Mouse (Mus musculus) cortical plate, adult 2 months (tissue): ENCODE measurements around the gene Rpl35a. TPM values are rescaled to one million over a fixed set of nuclear protein-coding genes. Genes with fewer than 3 reads are reported as not detected.
"Not testable (repeated sequence)": the region's sequence is repeated elsewhere in the genome, so short reads cannot be mapped to it uniquely, and the experiment has no call there.

ENCODE experiments used
- H3K27ac ChIP-seq: fragments of 200-500 bp; 2 replicates; pipeline ENCODE4 v1.5.1; 2012; ENCODE audit warnings: low read length, control low read depth, inconsistent platforms; ENCODE audit not compliant: insufficient read depth
- H3K4me1 ChIP-seq: fragments of 200-500 bp; 2 replicates; pipeline ENCODE4 v1.6.1; 2011; ENCODE audit warnings: low read length; ENCODE audit not compliant: control insufficient read depth, insufficient read depth
- H3K4me3 ChIP-seq: fragments of 200-500 bp; 2 replicates; pipeline ENCODE4 v1.5.1; 2011; ENCODE audit warnings: mild to moderate bottlenecking, low read length, control low read depth; ENCODE audit not compliant: insufficient read depth
- CTCF ChIP-seq: fragments of 200-500 bp; IDR thresholded peaks from 2 replicates; pipeline ENCODE4 v1.5.1; 2011; ENCODE audit warnings: mild to moderate bottlenecking, control low read depth, low read length; ENCODE audit not compliant: insufficient read depth; ENCODE audit errors: extremely low read depth
- POLR2A ChIP-seq: fragments of 200-500 bp; IDR thresholded peaks from 2 replicates; pipeline ENCODE4 v1.6.1; 2011; ENCODE audit warnings: mild to moderate bottlenecking, low read length, control low read depth; ENCODE audit not compliant: insufficient read depth; ENCODE audit errors: extremely low read depth
- polyA plus RNA-seq: library from polyadenylated mRNA; depleted of rRNA; stranded (reverse); fragments of >200 nt; gene quantifications from 2 replicates; pipeline ENCODE4 v1.2.3, GENCODE M21; 2012

The Rpl35a gene
- polyA plus RNA-seq, 1 experiment: 772 TPM

DNA sequence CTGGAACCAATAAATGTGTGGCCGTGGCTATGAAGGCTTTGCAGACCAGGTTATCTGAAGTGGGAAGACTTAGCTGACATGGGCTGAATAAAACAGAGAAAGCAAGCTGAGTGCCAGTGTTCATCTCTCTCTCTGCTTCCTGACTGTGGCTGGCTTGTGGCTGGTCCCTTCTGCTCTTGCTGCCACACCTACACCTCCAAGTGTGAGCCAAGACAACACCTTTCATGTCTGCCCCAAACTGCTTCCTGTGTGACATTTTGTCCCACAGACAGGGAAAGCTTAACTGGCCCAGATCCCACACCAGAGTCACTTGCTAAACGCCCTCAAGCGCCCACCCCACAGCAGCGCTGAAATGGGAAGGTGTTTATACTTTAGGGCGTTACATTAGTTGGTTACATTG lies 3.1 kb upstream of the Rpl35a start:
- H3K4me1 ChIP-seq: peaks cover 1% of the 10 kb centered on the region; the same call in 1 of the 2 replicates
- TF ChIP-seq CTCF: no peak
- no peak for TF ChIP-seq POLR2A
- no peak overlapping the region for H3K4me3 ChIP-seq
- no peak overlapping the region for H3K27ac ChIP-seq

GRCm38 (mm10) chr16:33054927-33055326 lies 1.3 kb upstream of the Rpl35a start:
- not testable (repeated sequence) for H3K27ac ChIP-seq, H3K4me1 ChIP-seq, H3K4me3 ChIP-seq

- no peak overlapping the region for H3K27ac ChIP-seq
- H3K4me3 ChIP-seq: peak overlapping the region; percentile 73
- TF ChIP-seq CTCF: no peak
- TF ChIP-seq POLR2A: no peak
- H3K4me1 ChIP-seq: peaks cover 2% of the 10 kb centered on the region; the same call in 1 of the 2 replicates
These were observed 598 bp upstream of the Rpl35a start for GRCm38 (mm10) chr16:33055655-33056054.

GRCm38 (mm10) chr16:33056786-33057185 lies 533 bp downstream of the Rpl35a start:
- Histone ChIP-seq H3K27ac (peak overlapping the region; percentile 53), H3K4me1 (peaks cover 2% of the 10 kb centered on the region; the same call in 1 of the 2 replicates), H3K4me3 (peak overlapping the region; percentile 73)
- TF ChIP-seq POLR2A: no peak
- no peak for TF ChIP-seq CTCF

DNA sequence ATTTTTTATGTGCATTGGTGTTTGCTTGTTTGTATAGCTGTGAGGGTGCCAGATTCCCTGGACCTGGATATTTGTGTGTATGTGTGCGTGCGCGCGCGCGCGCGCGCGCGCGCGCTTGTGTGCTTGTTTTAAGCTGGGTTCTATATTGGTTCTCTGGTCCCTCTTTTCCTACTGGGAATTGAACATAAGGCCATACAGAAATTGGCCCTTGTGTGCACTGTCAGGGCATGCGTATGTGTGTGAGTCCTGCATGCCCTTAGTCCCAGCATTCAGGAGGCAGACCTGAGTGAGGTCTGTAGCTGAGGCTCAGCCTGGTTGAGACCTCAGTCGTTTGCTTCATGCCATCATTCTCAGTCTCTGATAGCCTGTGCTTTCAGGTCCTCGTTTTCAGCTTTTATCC lies 1.8 kb downstream of the Rpl35a start:
- no peak overlapping the region; the same call in 1 of the 2 replicates for H3K4me3 ChIP-seq
- peaks cover 3% of the 10 kb centered on the region for H3K4me1 ChIP-seq
- no peak for TF ChIP-seq CTCF
- TF ChIP-seq POLR2A: no peak
- no peak overlapping the region for H3K27ac ChIP-seq

- H3K27ac ChIP-seq, H3K4me1 ChIP-seq, H3K4me3 ChIP-seq: not testable (repeated sequence)
These were observed 2.4 kb downstream of the Rpl35a start for GRCm38 (mm10) chr16:33058656-33059055.

GRCm38 (mm10) chr16:33059471-33059870 lies 3.2 kb downstream of the Rpl35a start:
- Histone ChIP-seq H3K27ac (no peak overlapping the region), H3K4me3 (no peak overlapping the region), H3K4me1 (peaks cover 8% of the 10 kb centered on the region)
- TF ChIP-seq CTCF (no peak), POLR2A (no peak)

DNA sequence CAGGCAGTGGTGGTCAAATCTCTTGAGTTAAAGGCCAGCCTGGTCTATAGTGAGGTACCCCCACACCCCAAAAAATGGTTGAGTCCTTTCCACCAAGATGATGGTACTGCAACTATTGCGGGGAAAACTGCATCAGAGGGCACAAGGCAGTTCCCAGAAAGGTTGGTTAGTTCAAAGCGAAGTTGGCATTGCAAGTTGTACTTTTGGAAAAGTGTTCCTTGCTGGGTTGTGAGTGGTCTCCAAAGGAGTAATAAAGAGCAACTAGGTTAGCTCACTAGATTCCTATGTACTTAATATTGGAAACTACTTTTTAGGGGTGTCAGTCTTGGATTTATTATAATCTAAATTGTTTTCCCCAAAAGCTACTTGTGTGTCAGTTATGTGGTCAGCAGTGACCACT lies 4.7 kb downstream of the Rpl35a start:
- Histone ChIP-seq H3K4me1 (peaks cover 8% of the 10 kb centered on the region), H3K4me3 (no peak overlapping the region), H3K27ac (no peak overlapping the region)
- TF ChIP-seq CTCF (no peak), POLR2A (no peak)

- no peak overlapping the region; the same call in 1 of the 2 replicates for H3K4me3 ChIP-seq
- H3K27ac ChIP-seq: no peak overlapping the region
- TF ChIP-seq CTCF (no peak), POLR2A (no peak)
- H3K4me1 ChIP-seq: peaks cover 8% of the 10 kb centered on the region
These were observed 5.1 kb downstream of the Rpl35a start for GRCm38 (mm10) chr16:33061400-33061799.

DNA sequence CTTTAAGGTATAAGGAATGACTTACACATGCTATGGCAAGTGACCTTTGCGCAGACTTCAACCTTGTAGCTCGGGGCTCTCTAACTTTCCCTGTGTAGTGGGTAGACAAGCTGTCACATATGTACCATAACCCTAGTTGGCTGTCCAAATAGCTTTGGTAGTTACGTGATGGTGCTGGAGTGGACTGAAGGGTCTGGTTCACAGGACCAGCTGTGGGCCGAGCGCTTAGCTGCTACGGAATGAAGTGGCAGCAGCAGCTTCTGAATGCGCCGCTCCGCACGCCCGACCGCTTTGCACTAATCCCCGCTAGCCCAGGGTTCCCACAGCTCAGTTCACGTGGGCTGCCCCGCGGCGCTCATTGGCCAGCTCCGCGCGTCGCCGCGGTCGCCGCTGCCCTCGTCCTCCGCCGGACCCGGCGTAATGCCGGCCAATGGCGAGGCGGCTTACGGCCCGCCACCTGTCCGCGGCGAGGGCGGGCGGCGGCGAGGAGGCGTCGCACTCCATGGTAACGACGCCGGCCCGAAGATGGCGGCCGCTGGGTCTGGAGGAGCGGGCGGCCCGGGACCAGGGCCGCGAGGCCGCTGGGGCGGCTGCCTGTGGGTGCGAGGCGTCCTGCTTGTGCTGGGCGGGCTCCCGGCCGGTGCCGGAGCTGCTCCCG lies 5.9 kb downstream of the Rpl35a start, which contains the start of gene Lmln:
TSS of gene Lmln (plus strand) at position 498 of the 658 bp plus-strand sequence.
- H3K4me1 ChIP-seq: peaks cover 8% of the 10 kb centered on the region
- H3K27ac ChIP-seq: peak within 1 kb of the TSS; percentile 38; the same call in 1 of the 2 replicates
- TF ChIP-seq POLR2A: peak; percentile 91
- TF ChIP-seq CTCF: no peak
- peak within 1 kb of the TSS; percentile 67 for H3K4me3 ChIP-seq

- no peak for TF ChIP-seq POLR2A
- TF ChIP-seq CTCF: no peak
- H3K4me3 ChIP-seq: peak overlapping the region; percentile 67
- peaks cover 8% of the 10 kb centered on the region for H3K4me1 ChIP-seq
- no peak overlapping the region for H3K27ac ChIP-seq
These were observed 6.5 kb downstream of the Rpl35a start for GRCm38 (mm10) chr16:33062682-33063131.

DNA sequence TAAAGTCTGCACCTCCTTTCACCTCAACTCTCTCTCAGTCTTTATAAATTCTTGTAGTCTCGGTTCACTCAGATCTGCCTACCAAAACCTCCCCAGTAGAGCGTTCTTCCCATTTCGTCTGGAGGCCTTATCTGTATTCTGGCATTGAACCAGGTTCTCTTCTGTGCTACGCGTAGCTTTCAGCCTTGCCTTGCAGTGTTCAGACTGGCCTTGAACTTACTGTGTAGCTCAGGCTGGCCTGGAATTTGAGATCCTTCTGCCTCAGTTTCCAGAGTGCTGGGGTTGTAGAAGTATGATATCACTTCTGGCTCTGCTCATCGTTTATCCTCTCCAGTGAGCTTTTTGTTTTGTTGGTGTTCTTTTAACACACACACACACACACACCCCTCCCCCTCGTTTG lies 7.0 kb downstream of the Rpl35a start:
- peaks cover 6% of the 10 kb centered on the region; the same call in 1 of the 2 replicates for H3K4me1 ChIP-seq
- no peak for TF ChIP-seq POLR2A
- no peak for TF ChIP-seq CTCF
- peak overlapping the region; percentile 67 for H3K4me3 ChIP-seq
- H3K27ac ChIP-seq: no peak overlapping the region
